Mouse (Mus musculus) T-helper 17 cell (primary cell): Measurements from ENCODE around the gene Trmt61a.

Experiments used
- in situ Hi-C, 2 experiments: fragments of 300-600 bp; cut with MboI, MseI; formaldehyde crosslinking; loops; 1 replicate in 1 of 2; 2 replicates in 1 of 2; pipeline ENCODE4 v1.15.1; 2025; ENCODE audit warnings: high pct_unique_total_duplicates in 2 of 2

Trmt61a gene

DNA sequence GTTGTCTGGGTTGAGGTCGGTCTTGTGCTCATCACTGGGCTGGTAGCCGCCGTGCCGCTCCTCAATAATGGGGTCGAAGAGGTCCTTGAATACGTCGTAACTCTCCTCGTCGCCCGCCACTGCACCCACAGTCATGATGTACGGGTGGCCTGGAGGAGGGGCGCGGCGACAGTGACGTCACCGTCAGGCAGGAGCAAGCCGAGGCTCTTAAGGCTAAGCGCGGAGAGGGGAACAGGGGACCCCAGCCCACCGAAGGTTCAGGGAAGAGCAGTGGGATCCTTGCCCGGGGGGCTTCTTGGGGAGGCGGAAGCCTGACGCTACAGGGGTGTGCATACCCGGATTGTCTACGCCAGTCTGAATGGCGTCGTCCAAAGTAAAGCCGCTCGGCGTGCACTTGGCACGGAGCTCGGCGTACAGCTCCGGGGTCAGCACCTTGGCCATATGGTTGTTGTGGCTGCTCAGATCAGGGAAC, 6.4 kb upstream of the Trmt61a start:
- in situ Hi-C loops = no loop called here

DNA sequence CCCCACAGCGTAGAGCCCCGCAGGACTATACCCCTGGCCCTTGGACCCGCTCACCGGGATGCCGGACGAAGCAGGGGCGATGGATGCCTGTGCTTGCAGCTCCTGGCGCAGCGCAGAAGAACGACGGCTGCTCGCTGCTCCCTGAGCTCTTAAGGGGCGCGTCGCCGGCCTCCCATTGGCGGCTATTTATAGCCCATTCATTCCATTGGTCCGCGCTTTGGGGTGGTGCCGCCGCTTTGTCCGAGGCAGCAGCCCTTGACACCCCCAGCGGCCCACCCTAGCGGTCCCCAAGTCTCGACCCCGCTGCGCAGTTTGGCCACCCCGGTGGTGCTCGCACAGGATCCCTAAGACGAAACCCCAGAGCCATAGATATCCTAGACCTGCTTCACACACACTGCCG, 5.7 kb upstream of the Trmt61a start, which contains the start of gene Ckb:
TSS of gene Ckb (minus strand) at position 163 of the 400 bp plus-strand sequence.
- in situ Hi-C loops = no loop called here

DNA sequence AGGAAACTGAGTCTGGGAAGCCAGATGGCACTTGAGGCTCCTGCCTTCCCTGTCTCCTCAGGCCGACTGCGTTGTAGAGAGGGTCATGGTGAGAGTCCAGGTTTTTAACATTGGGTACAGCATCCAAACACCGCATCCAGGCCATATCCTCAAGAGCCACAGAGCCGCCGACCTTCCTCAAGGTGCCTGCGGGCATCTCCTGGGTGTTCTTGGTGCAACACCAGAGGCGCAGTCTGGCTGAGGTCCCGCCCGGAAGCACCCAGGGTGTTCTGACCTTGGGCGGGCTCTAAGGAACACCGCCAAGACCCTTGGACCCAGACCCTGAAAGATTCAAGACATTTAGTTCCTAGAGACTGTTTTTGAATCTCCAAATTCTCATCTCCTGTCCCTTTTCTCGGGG, 5.3 kb upstream of the Trmt61a start:
- in situ Hi-C loops = no loop called here

DNA sequence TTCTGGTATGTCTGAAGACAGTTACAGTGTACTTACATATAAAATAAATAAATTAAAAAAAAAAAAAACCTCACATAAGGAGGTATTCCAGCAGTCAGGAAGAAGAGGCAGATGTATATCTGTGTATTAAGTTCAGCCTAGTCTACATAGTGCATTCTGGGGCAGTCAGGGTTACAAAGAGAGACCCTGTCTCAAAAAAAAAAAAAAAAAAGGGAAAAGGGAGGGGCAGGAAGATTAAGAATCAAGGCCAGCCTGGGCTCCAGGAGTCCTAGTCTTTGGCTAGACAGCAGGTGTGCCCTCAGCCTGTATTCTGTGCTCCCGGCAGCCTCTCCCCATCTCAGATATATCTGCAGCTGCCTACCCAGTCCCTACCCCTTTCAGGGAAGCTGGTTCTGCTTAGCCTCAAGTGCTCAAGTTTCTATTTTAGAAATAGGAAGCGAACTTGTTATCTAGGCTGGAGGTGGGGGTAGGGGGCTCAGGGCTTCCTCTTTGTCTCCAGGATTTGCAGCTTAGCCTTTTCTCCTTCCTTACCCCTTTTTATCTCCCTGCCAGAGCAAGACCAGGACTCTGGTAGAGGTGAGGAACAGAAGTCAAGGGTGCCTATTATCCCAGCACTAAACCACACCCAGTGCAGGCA, 2.9 kb upstream of the Trmt61a start:
- in situ Hi-C loops = no loop called here

DNA sequence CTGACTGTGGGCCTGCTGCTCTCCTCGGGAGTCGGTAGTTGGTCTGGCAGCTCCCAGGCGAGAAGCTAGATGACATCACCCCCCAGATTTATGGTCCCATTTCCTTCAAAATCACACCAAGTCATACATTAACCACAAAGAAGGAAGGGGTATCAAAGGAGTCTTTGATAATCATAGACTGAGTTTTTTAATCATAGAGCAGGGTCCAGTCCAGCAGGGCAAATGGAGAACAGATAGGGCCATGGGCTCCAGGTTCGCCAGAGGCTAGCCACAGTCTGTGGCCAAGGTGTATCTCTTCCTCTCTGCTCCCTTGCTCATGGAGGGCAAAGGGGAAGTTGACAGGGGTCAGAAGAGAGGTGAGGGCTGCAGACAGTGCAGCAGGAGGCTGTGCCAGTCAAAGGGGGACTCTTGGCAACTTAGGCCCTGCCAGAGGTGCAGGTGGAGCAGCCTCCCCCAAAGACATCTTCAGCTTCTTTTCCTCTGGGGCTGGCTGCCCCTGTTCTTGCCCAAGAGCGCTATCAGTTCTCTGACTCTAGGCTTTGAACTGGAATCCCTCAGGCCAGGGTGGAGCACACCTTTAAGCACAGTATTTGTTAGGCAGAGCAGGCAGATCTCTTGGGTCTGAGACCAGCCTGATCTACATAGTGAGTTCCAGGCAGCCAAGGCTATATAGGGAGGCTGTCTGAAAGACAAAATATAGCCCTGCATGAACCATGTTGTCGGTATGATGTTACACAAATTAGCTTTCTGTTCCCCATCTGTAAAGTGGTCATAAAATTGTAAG, 1.9 kb upstream of the Trmt61a start:
- in situ Hi-C loops = no loop called here

DNA sequence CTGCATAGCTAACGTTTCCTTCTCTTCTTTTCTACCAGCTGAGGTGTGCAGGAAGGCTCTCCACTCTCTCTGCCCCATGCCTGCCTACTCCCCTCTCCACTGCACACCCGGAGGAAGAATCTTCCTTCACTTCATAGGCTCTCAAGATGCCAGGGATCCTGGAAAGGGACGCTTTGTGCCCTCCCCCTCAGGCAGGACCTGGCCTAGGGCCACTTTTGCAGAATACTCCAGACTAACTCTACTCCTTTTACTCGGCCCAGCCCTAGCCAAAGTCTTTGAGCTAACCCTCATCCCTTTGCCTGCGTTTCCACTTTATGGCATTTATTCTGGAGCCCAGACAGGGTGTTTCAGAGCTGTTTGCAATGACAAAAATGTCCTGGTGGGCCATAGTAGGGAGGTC, 484 bp upstream of the Trmt61a start:
- in situ Hi-C loops = no loop called here

DNA sequence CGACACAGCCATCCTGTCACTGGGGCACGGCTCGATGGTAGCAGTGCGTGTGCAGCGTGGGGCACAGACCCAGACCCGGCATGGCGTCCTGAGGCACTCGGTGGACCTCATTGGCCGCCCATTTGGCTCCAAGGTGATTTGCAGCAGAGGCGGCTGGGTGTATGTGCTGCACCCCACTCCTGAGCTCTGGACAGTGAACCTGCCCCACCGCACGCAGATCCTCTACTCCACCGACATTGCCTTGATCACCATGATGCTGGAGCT, 697 bp downstream of the Trmt61a start:
- in situ Hi-C loops = no loop called here

DNA sequence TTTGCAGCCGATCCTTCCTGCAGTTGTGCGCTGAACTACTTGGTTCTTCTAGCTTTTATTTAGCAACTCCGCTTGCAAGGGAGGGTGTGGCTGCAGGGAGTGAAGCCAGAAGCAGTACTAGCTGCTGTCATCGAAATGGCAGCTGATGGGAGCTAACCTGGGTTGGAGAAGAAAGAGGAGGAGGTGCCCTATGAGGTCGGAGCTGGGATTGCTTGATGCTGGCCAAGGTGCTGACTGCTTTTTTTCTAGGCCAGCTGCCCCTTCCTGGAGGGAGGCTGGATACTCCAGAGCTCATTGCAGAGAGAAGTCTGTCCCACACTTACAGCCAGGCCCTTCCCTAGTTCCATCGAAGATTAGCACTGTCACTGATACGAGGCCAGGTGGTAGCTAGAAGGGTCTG, 1.1 kb downstream of the Trmt61a start:
- in situ Hi-C loops = no loop called here

DNA sequence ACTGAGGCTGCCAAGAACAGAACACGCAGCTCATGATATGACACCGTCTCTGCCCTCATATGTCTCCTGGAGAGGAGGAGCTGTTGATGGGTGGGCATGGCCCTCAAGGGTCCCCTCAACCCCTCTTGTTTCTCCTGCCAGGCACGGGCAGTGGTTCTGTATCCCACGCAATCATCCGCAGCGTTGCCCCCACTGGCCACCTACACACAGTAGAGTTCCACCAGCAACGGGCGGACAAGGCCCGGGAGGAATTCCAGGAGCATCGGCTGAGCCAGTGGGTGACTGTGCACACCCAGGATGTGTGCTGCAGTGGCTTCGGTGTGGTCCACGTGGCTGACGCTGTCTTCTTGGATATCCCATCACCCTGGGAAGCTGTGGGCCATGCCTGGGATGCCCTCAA, 2.8 kb downstream of the Trmt61a start:
- in situ Hi-C loops = no loop called here

DNA sequence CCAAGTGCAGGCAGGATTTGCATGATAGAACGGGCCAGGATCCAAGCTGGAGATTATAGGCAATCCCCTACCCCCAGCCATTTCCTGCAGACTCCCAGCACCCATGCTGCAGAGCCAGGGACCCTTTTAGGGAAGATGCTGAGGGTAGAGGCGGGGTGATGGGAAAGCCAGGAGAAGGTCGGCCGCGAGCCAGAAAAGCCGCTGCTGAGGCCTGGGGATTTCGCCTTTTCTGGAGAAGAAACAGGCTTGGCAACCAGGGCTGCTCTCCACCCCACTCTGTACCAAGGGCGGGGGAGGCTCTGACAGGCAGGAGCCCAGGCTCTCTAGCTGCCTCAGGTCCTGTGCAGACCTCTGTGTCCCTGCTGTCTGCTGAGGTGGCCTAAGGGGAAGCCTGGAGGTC, 3.4 kb downstream of the Trmt61a start:
- in situ Hi-C loops = no loop called here

DNA sequence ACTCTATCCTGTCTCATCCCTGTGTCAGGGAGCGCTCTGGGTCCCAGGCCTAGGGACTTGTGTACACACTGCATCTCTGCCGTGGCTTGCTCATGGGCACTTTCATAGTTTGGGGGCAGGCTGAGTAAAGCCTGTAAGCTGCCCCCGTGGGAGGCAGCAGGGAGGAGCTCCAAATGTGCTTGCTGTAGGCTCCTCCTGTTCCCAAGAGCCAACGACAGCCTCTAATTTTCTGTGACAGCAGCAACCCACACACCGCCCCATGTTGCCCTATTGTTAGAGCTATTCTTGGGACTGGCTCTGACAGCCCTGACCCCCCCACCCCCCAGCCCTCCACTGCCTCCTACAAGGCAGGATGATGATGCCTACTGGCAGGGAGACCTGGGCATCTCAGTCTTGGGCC, 4.1 kb downstream of the Trmt61a start:
- in situ Hi-C loops = no loop called here

DNA sequence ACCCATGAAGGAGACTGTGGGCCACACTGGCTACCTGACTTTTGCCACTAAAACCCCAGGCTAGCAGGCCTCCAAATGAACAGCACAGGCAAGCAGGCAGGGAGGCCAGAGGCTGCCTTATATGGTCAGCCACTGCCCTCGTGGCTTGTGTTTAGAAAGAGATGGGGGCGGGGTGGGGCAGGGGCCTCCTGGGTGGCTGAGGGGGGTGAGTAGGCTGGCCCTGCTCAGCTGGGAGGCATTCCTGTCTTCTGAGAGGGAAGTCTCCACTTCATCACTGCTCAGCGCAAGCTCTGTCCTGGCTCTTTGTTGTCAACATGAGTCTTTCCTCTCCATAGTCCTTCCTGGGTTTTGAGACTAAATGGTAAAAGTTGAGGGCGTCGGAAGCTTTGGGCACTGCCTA, 4.9 kb downstream of the Trmt61a start:
- in situ Hi-C loops = no loop called here

DNA sequence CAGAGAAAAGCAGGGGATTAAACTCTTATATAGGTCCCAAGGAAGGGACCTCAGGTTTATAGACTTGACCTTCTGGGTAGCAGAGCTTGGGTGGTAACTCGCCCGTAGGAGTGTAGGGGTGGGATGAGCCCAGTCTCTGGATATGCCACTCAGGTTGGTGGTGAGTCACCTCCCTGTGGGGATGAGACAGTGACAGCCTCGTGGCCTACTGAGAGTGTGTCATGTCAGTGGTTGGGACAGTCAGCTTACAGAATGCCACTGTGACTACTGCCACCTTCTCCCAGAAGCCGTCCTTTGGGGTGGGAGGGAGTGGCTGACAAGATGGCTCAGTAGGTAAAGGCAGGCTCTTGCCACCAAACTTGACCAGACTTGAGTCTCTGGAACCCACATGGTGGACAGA, 8.5 kb downstream of the Trmt61a start:
- in situ Hi-C loops = no loop called here

DNA sequence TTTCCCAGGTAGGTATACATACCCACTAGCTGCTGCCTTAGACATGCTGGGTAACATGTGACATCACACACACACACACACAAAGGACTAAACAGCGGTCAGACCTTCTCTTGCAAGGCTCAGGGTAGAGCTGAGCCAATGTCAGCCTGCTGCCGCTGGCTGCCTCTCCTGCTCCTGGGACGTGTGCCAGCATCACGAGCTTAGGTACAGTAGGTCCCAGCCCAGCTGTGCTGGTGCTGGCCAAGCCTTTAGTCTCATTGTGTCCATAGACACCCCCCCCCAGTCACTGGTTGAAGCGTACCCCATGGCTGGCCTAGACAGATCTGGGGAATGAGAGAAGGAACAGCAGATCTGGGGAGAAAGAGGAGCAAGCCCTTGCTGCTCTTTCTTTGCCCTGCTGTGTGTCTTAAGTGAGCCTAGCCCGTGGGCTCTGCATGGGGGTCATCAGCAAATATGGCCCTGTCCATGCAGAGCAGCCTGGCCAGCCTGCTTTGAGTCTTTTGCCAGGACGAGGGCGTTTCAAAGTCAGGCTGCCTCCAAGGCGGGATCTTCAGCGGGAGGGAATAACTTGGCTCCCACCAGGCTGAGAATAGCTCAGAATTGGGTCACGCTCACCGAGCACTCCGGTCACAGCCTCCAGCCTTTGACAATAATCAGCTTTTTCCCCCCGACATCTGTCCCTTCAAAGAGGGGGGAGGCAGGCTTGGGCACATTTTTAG, 9.6 kb downstream of the Trmt61a start:
- in situ Hi-C loops = no loop called here

DNA sequence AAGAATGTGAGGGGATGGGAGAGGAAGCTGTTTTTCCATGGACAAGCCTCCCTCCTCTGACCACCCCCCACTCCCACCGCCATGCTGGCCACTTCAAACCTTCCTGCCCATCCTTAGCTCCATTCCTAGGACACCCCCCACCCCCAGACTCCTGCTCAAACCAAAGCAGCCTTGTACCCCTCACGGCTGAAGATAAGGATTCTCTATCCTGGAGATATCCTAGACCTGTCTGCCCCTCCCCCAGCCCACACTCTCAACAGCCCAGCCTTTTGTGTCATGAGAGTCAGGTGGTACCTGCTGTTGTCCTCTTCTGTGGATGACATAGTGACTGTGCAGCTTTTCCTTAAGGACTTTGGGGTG, 10.1 kb downstream of the Trmt61a start:
- in situ Hi-C loops = no loop called here

DNA sequence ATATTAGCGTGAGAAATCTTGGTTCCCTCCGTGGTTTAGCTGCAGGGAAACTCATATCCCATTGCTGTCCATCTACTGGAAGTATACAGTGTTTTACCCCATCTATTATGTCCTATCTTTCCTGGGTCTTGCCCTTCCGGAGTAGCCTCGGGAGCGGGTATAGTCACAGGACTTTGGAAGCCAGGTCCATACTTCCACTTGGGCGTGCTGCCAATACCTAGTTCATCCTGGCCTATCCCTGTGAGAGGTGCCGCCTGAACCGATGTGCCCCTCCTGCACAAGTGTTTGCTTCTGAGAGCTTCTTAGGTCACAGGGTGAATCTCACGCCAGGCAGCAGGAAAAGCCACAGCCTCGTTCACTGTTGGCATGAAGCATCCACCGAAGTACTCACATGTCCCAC, 11.5 kb downstream of the Trmt61a start:
- in situ Hi-C loops = no loop called here

DNA sequence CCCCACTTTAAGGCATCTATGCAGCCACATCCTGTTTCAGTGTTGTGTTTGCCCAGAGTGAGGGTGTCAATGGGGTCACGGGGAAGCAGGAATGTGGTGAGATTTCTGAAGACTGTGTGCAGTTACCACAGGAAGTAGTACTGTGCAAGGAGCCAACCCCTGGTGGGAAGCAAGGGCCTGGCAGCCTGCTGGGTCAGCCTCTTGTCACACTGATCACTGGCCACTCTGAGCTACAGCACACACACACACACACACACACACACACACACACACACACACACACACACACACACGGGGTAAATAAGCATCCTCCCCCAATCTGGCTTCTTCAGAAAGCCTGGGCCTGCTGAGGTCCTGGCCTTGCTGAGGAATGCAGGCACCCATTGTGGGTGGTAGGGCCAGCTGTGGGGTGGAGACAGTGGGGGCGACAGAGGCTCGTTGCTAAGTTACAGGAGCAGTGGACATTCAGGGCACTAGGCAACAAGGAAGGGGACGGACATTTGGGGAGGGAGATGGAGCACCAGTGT, 13.5 kb downstream of the Trmt61a start:
- in situ Hi-C loops = no loop called here

DNA sequence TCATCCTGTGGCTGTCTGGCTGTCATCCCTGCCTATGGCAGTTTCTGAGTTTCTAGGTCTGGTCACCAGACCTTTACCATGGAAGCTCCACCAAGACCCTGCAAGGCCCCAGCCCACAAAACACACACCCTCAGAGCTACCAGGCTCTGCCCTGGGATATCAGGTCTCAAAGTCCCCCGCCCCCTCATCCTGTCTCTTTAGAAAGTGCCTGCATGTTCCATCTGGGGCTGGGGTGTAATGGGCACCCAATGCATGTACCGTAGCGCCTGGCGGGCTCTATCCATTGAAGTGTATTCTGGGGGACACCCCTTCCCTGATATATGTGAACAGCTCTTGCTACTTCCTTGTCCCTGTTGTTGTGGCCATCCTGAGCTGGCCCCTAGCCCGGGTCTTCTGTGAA, 15.0 kb downstream of the Trmt61a start:
- in situ Hi-C loops = no loop called here

DNA sequence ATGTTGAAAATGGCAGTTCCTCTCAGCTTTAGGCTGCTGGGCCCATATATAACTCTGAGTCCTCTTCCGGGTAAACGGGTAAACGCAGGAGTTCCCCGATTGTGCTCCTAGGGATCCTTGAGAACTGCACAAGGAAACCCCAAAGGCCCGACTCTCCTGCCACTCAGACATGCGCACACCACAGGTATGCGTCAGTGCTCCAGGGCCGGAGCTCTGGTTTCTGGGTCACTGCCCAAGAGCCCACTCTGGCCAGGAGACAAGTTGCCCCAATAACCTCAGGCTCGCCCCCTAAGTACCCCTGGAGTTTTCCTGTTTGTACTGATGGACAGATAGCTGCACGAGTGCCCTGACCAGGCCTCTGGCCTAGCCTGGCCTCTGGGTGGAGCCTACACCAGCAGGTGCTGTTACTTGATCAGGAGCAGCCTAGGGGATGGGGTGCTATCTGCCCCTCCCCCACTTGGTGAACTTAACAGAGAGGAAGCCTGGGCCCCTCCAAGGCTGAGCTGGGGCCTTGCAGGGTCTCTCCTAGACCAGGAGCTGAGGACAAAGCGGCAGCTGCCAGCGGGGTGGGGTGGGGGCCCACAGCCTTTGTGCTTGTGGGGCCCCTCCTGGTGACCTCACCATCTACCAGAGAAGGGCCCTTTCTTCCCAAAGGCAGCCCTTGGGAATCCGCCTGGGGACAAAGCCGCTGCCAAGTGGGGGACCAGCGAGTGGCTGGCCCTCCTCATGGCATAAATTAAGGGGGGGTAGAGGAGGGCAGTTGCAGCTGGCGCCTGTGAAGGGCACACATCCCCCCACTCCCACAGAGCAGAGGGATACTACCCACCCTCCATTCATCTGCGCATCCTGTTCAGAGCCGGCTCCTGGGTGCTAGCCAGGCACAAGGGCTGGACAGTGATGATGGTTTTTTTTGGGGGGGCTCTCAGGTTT, 15.7 kb downstream of the Trmt61a start:
- in situ Hi-C loops = no loop called here

DNA sequence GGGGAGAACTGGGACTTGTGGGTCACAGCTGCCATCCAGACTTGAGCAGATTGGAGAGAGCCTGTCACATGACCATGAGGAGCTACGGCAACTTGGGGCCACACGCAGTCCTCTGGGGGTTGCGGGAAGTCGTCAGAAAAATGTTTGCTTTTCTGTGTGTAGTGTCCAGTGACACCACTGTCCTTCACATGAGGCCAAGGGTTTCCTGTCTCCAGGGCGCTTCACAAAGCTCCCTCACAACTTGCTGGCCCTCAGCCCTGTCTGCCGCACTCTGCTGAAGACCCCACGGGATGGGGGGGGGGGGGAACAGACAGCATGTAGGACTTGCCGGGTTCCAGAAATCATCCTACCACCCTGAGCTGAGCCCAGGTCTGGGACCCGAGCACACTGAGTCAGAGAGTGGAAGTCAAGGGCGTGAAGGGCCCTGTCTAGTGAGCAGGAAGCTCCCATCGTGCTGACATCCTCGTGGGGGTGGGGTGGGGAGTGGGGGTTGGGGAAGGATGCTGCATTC, 16.4 kb downstream of the Trmt61a start:
- in situ Hi-C loops = no loop called here
